Mouse (Mus musculus) G1E (cell line): ENCODE measurements around the gene Olfr1346.

ENCODE experiments used
- CTCF ChIP-seq: IDR thresholded peaks from 2 replicates; pipeline ENCODE4 v1.5.1; 2012; ENCODE audit warnings: low read depth, low read length, inconsistent platforms, mixed read lengths
- GATA1 ChIP-seq: IDR thresholded peaks from 2 replicates; pipeline ENCODE4 v1.6.1; 2012; ENCODE audit warnings: borderline replicate concordance, low read length, inconsistent platforms, mixed read lengths

DNA sequence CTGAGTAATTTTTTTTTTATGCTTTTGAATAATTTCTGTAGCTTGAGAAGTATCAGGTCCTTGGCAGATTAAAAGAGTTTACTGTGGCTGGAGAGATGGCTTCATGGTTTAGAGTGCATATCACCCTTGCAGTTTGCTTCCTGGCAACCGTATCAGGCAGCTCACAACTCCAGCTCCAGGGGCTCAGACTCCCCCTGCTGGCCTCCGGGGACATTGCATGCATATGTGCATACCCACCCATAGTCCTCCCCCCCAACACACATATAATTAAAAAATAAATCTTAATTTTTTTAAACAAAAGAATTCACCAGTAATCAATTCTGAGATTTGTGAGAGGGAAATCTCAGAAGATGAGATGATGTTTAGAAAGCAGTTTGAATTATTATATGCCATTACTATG, 36.6 kb upstream of the Olfr1346 start:
- no peak for TF ChIP-seq GATA1
- TF ChIP-seq CTCF: peak; percentile 44; the same call in 1 of the 2 replicates
